Mouse (Mus musculus) small intestine, adult 2 months (tissue): ENCODE measurements at regions not wholly inside any gene's neighbourhood (a gene's known extent, or its start where the extent isn't known, plus 50 kb on each side); places are given as distances from the start of the nearest gene placed in this dataset.

Experiments used
- H3K27ac ChIP-seq: fragments of 200-500 bp; 2 replicates; pipeline ENCODE4 v1.5.1; 2012; ENCODE audit warnings: low read depth, low read length, control low read depth, inconsistent platforms; ENCODE audit not compliant: insufficient read depth
- H3K27me3 ChIP-seq: fragments of 200-500 bp; 2 replicates; pipeline ENCODE4 v1.6.1; 2012; ENCODE audit warnings: mild to moderate bottlenecking, moderate library complexity, low read length, inconsistent platforms; ENCODE audit not compliant: control insufficient read depth, insufficient read depth
- H3K36me3 ChIP-seq: fragments of 200-500 bp; 2 replicates; pipeline ENCODE4 v1.6.1; 2012; ENCODE audit warnings: mild to moderate bottlenecking, low read length, control low read depth, inconsistent platforms; ENCODE audit not compliant: control insufficient read depth, insufficient read depth
- H3K4me1 ChIP-seq: fragments of 200-500 bp; 2 replicates; pipeline ENCODE4 v1.6.1; 2012; ENCODE audit warnings: low read length, inconsistent platforms, mixed read lengths; ENCODE audit not compliant: control insufficient read depth, insufficient read depth, insufficient read length
- H3K4me3 ChIP-seq: fragments of 200-500 bp; 2 replicates; pipeline ENCODE4 v1.5.1; 2012; ENCODE audit warnings: low read depth, mild to moderate bottlenecking, control low read depth, inconsistent platforms, low read length, moderate library complexity
- CTCF ChIP-seq: fragments of 200-500 bp; IDR thresholded peaks from 2 replicates; pipeline ENCODE4 v1.5.1; 2012; ENCODE audit warnings: low read depth, mild to moderate bottlenecking, control low read depth, inconsistent platforms, low read length, moderate library complexity, mixed read lengths; ENCODE audit not compliant: insufficient replicate concordance, insufficient read length; ENCODE audit errors: extremely low read depth
- POLR2A ChIP-seq: fragments of 200-500 bp; IDR thresholded peaks from 2 replicates; pipeline ENCODE4 v1.6.1; 2012; ENCODE audit warnings: low read depth, mild to moderate bottlenecking, control low read depth, inconsistent platforms, low read length, moderate library complexity
- WGBS: fragments of 180-500 bp; shearing (Covaris S2); methylation state at CpG from one replicate; pipeline ENCODE4 v1.1.7; 2018; 5-methylcytosine and 5-hydroxymethylcytosine counted together

GRCm38 (mm10) chr4:105877246-105877645 lies 87.6 kb downstream of the Gm12728 start:
- Histone ChIP-seq H3K36me3 (no peaks in the 10 kb centered on the region), H3K4me1 (no peaks in the 10 kb centered on the region), H3K27me3 (no peaks in the 10 kb centered on the region; the same call in 1 of the 2 replicates), H3K27ac (no peak overlapping the region), H3K4me3 (no peak overlapping the region)
- TF ChIP-seq POLR2A (no peak), CTCF (no peak)
- 79% methylated on average over 5 of the region's 5 CpGs for WGBS

DNA sequence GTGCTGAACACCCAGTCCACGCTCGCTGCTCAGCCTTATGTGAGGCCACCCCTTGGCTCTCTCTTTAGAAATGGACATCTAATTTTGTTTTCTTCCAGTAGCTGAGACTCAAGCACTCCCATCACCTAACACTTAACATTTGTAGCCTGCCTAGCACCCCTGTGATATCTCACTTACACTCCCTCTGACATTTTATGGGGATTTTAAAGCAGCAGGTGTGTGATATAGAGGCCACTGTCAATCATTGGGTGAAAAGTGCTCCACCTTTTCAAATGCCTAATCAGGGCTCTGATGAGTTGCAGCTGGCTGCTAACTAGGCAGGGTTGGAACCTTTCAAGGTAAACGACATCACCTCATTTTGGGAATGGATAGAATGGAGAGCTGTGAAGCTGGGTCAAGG lies 90.2 kb downstream of the Gm12728 start:
- no peak for TF ChIP-seq CTCF
- TF ChIP-seq POLR2A, result no peak
- H3K4me1 ChIP-seq, result no peaks in the 10 kb centered on the region
- H3K27me3 ChIP-seq, result no peaks in the 10 kb centered on the region; the same call in 1 of the 2 replicates
- H3K27ac ChIP-seq, result no peak overlapping the region
- WGBS, result 64% methylated on average over 3 of the region's 3 CpGs
- no peaks in the 10 kb centered on the region for H3K36me3 ChIP-seq
- no peak overlapping the region for H3K4me3 ChIP-seq

- no peaks in the 10 kb centered on the region for H3K27me3 ChIP-seq
- WGBS, result 49% methylated on average over 3 of the region's 3 CpGs
- TF ChIP-seq CTCF (no peak), POLR2A (no peak)
Observed at GRCm38 (mm10) chr4:105884791-105885190, 95.1 kb downstream of the Gm12728 start.

DNA sequence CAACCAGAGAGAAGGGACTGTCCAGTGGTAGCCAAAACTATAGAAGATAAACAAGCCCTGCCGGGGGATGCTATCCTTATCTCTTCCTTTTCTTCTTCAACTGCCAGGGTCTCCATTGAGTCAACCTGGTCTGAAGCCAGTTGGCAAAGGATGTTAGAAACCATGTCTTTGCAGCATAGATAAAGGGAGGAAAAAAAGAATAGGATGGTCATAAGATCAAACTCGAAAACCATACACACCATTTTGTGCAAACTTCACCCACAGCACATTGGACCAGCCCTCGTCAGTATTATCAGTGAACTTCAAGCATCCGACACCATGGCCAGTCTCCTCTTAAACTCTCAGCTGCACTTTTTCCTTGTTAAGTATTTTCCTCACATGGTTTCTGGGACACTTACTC lies 101.8 kb downstream of the Gm12728 start:
- Histone ChIP-seq H3K36me3 (no peaks in the 10 kb centered on the region), H3K4me3 (no peak overlapping the region), H3K27ac (no peak overlapping the region), H3K4me1 (no peaks in the 10 kb centered on the region), H3K27me3 (no peaks in the 10 kb centered on the region)
- WGBS, result 78% methylated on average over 4 of the region's 4 CpGs
- TF ChIP-seq POLR2A, result no peak
- TF ChIP-seq CTCF, result no peak

More at GRCm38 (mm10) chr4:105884791-105885190, 95.1 kb downstream of the Gm12728 start:
- no peak overlapping the region for H3K27ac ChIP-seq
- H3K36me3 ChIP-seq, result no peaks in the 10 kb centered on the region
- H3K4me3 ChIP-seq, result no peak overlapping the region
- H3K4me1 ChIP-seq, result no peaks in the 10 kb centered on the region

DNA sequence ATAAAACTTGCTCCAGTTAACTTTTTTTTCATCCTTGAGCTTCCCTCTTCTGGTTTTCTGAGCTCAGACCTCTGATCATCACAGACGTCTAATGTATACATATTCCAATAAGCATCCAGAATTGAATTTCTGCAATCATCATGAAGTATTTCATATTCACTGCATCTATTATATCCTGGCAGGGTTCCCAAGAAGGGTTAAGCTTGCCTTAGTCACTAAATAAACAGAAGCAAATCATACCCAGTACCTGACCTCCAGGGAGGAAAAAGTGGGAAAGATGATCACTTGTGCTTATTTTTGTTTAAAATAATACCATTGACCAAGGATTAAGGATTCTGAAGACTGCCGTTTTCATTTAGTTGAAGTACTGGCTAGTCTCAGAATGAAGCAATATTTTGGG lies 102.4 kb downstream of the Gm12728 start:
- no peak for TF ChIP-seq POLR2A
- TF ChIP-seq CTCF, result no peak
- Histone ChIP-seq H3K36me3 (no peaks in the 10 kb centered on the region), H3K4me3 (no peak overlapping the region), H3K4me1 (no peaks in the 10 kb centered on the region), H3K27ac (no peak overlapping the region), H3K27me3 (no peaks in the 10 kb centered on the region)
- 54% methylated on average over 2 of the region's 2 CpGs for WGBS

DNA sequence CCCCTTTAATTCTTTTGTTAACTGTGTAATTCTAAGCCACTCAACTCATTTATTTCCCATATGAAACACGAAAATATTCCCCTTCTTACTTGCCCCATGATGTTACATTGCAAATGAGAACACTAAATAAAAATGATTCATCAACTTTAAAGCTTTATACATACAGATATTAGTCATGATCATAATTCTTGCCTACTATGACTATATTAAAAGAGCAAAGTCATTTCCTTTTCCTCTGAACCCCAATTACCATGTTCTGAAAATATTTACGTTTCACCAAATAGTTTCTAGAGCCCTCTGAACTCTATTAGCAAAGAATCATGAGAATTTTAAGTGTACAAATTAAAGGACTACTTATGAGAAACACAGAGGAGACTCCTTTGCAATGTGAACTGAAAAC lies 105.4 kb downstream of the Gm12728 start:
- no peak overlapping the region for H3K27ac ChIP-seq
- H3K4me3 ChIP-seq, result no peak overlapping the region
- H3K36me3 ChIP-seq, result no peaks in the 10 kb centered on the region
- no peaks in the 10 kb centered on the region for H3K27me3 ChIP-seq
- H3K4me1 ChIP-seq, result no peaks in the 10 kb centered on the region
- 53% methylated on average over 2 of the region's 2 CpGs for WGBS
- TF ChIP-seq CTCF, result no peak
- TF ChIP-seq POLR2A, result no peak

- 90% methylated on average over 5 of the region's 5 CpGs for WGBS
- no peak overlapping the region for H3K27ac ChIP-seq
- TF ChIP-seq CTCF, result no peak
- TF ChIP-seq POLR2A, result no peak
- no peaks in the 10 kb centered on the region for H3K4me1 ChIP-seq
- H3K4me3 ChIP-seq, result no peak overlapping the region
- H3K36me3 ChIP-seq, result no peaks in the 10 kb centered on the region
- no peaks in the 10 kb centered on the region for H3K27me3 ChIP-seq
Observed at GRCm38 (mm10) chr4:105898054-105898847, 108.6 kb downstream of the Gm12728 start.
